Mouse (Mus musculus): ENCODE data around the gene Slc5a8. TPM values are rescaled to one million over a fixed set of nuclear protein-coding genes. Genes with fewer than 3 reads are reported as not detected.

Slc5a8 gene
- polyA plus RNA-seq, 1 experiment from 2014 or later = 39.2 TPM

DNA sequence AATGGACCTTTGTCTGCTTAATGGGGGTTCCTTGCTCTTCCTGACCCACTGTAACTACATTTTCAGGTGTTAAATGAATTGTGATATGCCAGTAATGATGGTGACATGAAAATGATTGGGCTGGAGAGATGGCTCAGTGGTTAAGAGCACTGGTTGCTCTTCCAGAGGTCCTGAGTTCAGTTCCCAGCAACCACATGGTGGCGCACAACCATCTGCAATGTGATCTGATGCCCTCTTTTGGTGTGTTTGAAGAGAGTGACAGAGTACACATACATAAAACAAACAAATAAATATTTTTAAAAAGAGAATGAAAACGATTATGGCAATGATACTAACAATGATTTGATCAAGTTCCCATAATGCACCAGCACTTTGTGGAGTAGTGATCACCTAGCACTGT is 19.8 kb upstream of the Slc5a8 start:
- no peak for DNase-seq (ENCODE audit: low spot score)

GRCm38 (mm10) chr10:88874870-88875269 is 10.9 kb upstream of the Slc5a8 start:
- ATAC-seq (replicated peaks; ENCODE audit: low FRiP score, low read depth) = no peak
- DNase-seq (ENCODE audit: low spot score) = no peak
- H3K4me2 ChIP-seq (ENCODE audit: low read length) = no peak overlapping the region
- no peaks in the 10 kb centered on the region for H3K27me3 ChIP-seq (ENCODE audit: insufficient read depth, low read length)
- no peak overlapping the region for H3K4me3 ChIP-seq (replicated peaks; ENCODE audit: low read depth, low read length)
- H3K4me1 ChIP-seq (replicated peaks; ENCODE audit: insufficient read depth, low read length) = no peaks in the 10 kb centered on the region
- no peak for TF ChIP-seq CTCF (IDR thresholded peaks at IDR 0.05; ENCODE audit: low read depth)
- no peaks in the 10 kb centered on the region for H3K9me3 ChIP-seq (replicated peaks; ENCODE audit: low read length)
- no peak overlapping the region for H3K9ac ChIP-seq (ENCODE audit: low read depth, low read length)
- H3K27ac ChIP-seq = no peak overlapping the region
- no peaks in the 10 kb centered on the region for H3K36me3 ChIP-seq (ENCODE audit: insufficient read depth, low read length)
- WGBS = 69% methylated on average over 5 of the region's 5 CpGs

More for the DNA sequence above, 19.8 kb upstream of the Slc5a8 start:
- H3K4me1 ChIP-seq (replicated peaks; ENCODE audit: insufficient read depth, low read length) = no peaks in the 10 kb centered on the region
- H3K27ac ChIP-seq = no peak overlapping the region
- no peak overlapping the region for H3K9ac ChIP-seq (ENCODE audit: low read depth, low read length)
- no peak overlapping the region for H3K4me2 ChIP-seq (ENCODE audit: low read length)
- H3K27me3 ChIP-seq (ENCODE audit: insufficient read depth, low read length) = no peaks in the 10 kb centered on the region
- no peaks in the 10 kb centered on the region for H3K9me3 ChIP-seq (replicated peaks; ENCODE audit: low read length)
- no peaks in the 10 kb centered on the region for H3K36me3 ChIP-seq (ENCODE audit: insufficient read depth, low read length)
- H3K4me3 ChIP-seq (replicated peaks; ENCODE audit: low read depth, low read length) = no peak overlapping the region
- no peak for ATAC-seq (replicated peaks; ENCODE audit: low FRiP score, low read depth)
- 73% methylated on average over 2 of the region's 2 CpGs for WGBS
- peak; percentile 16; the same call in 1 of the 2 replicates for TF ChIP-seq CTCF (IDR thresholded peaks at IDR 0.05; ENCODE audit: low read depth)

DNA sequence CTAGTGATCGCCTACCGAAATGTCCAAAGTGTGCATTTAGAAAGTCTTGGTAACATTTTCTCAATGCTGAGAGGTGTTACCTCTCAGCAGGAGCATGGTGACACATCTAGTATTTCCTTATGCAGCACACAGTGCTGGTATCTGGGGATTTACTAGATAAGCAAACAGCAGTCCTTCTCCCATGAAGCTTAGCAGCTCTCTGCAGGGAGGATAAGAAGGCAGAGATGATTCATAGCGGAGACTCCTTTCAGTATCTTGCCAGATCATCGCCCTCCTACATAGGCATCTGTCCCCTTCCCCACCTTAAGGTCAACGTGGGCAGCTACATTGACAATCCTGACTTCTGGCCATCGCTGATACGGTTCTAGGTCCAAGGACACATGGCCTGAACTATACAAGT is 8.4 kb upstream of the Slc5a8 start:
- TF ChIP-seq CTCF (IDR thresholded peaks at IDR 0.05; ENCODE audit: low read depth) = no peak
- Histone ChIP-seq H3K9ac (ENCODE audit: low read depth, low read length) (no peak overlapping the region), H3K4me1 (replicated peaks; ENCODE audit: insufficient read depth, low read length) (no peaks in the 10 kb centered on the region), H3K36me3 (ENCODE audit: insufficient read depth, low read length) (no peaks in the 10 kb centered on the region), H3K27ac (no peak overlapping the region), H3K4me3 (replicated peaks; ENCODE audit: low read depth, low read length) (no peak overlapping the region), H3K9me3 (replicated peaks; ENCODE audit: low read length) (no peaks in the 10 kb centered on the region), H3K27me3 (ENCODE audit: insufficient read depth, low read length) (no peaks in the 10 kb centered on the region), H3K4me2 (ENCODE audit: low read length) (no peak overlapping the region)
- WGBS = 77% methylated on average over 7 of the region's 7 CpGs
- DNase-seq (ENCODE audit: low spot score) (no peak), ATAC-seq (replicated peaks; ENCODE audit: low FRiP score, low read depth) (no peak)

DNA sequence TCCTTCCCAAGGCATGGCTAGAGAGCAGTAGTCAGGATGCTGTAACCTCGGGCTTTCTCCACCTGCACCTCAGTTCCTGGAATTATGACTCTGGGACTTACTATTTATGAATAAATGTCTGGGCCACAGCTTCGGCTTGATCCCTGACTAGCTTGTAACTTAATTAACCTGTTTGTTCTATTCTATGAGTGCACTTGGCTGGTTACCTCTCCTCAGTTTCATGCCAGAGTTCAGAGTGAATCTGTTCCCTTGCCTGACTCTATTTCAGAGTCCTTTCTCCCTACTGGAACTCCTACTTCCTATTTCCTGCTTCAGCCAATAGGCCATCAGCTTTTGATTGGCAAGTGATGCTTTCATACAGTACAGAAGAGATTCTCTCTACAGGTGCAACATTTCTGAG is 2.1 kb upstream of the Slc5a8 start:
- DNase-seq (ENCODE audit: low spot score) = no peak
- Histone ChIP-seq H3K27me3 (ENCODE audit: insufficient read depth, low read length) (peaks cover 14% of the 10 kb centered on the region), H3K27ac (no peak overlapping the region), H3K9ac (ENCODE audit: low read depth, low read length) (no peak overlapping the region), H3K9me3 (replicated peaks; ENCODE audit: low read length) (no peaks in the 10 kb centered on the region), H3K36me3 (ENCODE audit: insufficient read depth, low read length) (no peaks in the 10 kb centered on the region), H3K4me1 (replicated peaks; ENCODE audit: insufficient read depth, low read length) (no peaks in the 10 kb centered on the region), H3K4me3 (replicated peaks; ENCODE audit: low read depth, low read length) (no peak overlapping the region), H3K4me2 (ENCODE audit: low read length) (no peak overlapping the region)
- WGBS = 81% methylated on average over 2 of the region's 2 CpGs
- no peak for ATAC-seq (replicated peaks; ENCODE audit: low FRiP score, low read depth)
- no peak for TF ChIP-seq CTCF (IDR thresholded peaks at IDR 0.05; ENCODE audit: low read depth)

GRCm38 (mm10) chr10:88884836-88885235 is 956 bp upstream of the Slc5a8 start:
- Histone ChIP-seq H3K36me3 (ENCODE audit: insufficient read depth, low read length) (no peaks in the 10 kb centered on the region), H3K27me3 (ENCODE audit: insufficient read depth, low read length) (peaks cover 14% of the 10 kb centered on the region), H3K9ac (ENCODE audit: low read depth, low read length) (no peak overlapping the region), H3K4me2 (ENCODE audit: low read length) (no peak overlapping the region), H3K27ac (no peak overlapping the region), H3K9me3 (replicated peaks; ENCODE audit: low read length) (no peaks in the 10 kb centered on the region), H3K4me3 (replicated peaks; ENCODE audit: low read depth, low read length) (no peak overlapping the region), H3K4me1 (replicated peaks; ENCODE audit: insufficient read depth, low read length) (no peaks in the 10 kb centered on the region)
- DNase-seq (ENCODE audit: low spot score) = no peak
- no peak for ATAC-seq (replicated peaks; ENCODE audit: low FRiP score, low read depth)
- 78% methylated on average over 6 of the region's 6 CpGs for WGBS
- TF ChIP-seq CTCF (IDR thresholded peaks at IDR 0.05; ENCODE audit: low read depth) = no peak; the same call in 1 of the 2 replicates

DNA sequence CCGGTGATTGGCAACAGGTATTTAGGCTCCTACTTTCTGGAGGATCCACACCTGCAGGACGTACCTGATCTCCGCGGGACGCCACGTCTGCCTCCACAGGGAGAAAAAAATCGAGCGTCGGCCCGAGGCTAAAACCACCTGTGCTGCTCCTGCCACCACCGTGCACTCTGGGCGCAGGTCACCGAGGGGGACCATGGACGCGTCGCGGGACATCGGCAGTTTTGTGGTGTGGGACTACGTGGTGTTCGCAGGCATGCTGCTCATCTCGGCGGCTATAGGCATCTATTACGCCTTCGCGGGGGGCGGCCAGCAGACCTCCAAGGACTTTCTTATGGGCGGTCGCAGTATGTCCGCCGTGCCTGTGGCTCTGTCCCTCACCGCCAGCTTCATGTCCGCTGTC is 322 bp downstream of the Slc5a8 start:
- peaks cover 14% of the 10 kb centered on the region for H3K27me3 ChIP-seq (ENCODE audit: insufficient read depth, low read length)
- H3K4me1 ChIP-seq (replicated peaks; ENCODE audit: insufficient read depth, low read length) = no peaks in the 10 kb centered on the region
- DNase-seq (ENCODE audit: low spot score) (no peak), ATAC-seq (replicated peaks; ENCODE audit: low FRiP score, low read depth) (peak; percentile 41; the same call in 1 of the 2 replicates)
- H3K9ac ChIP-seq (ENCODE audit: low read depth, low read length) = 0 out of 2 replicates have a peak overlapping the region, but pooled peaks have one; percentile 13
- H3K4me3 ChIP-seq (replicated peaks; ENCODE audit: low read depth, low read length) = peak overlapping the region; percentile 31
- peak overlapping the region; percentile 61 for H3K4me2 ChIP-seq (ENCODE audit: low read length)
- H3K27ac ChIP-seq = no peak overlapping the region
- H3K9me3 ChIP-seq (replicated peaks; ENCODE audit: low read length) = no peaks in the 10 kb centered on the region
- WGBS = 2% methylated on average over 32 of the region's 32 CpGs
- no peak for TF ChIP-seq CTCF (IDR thresholded peaks at IDR 0.05; ENCODE audit: low read depth)
- no peaks in the 10 kb centered on the region for H3K36me3 ChIP-seq (ENCODE audit: insufficient read depth, low read length)

- no peaks in the 10 kb centered on the region for H3K9me3 ChIP-seq (replicated peaks; ENCODE audit: low read length)
- no peak for ATAC-seq (replicated peaks; ENCODE audit: low FRiP score, low read depth)
- no peak overlapping the region for H3K4me3 ChIP-seq (replicated peaks; ENCODE audit: low read depth, low read length)
- H3K27me3 ChIP-seq (ENCODE audit: insufficient read depth, low read length) = peaks cover 14% of the 10 kb centered on the region
- no peaks in the 10 kb centered on the region for H3K36me3 ChIP-seq (ENCODE audit: insufficient read depth, low read length)
- H3K27ac ChIP-seq = no peak overlapping the region
- no peak overlapping the region for H3K4me2 ChIP-seq (ENCODE audit: low read length)
- no peak overlapping the region for H3K9ac ChIP-seq (ENCODE audit: low read depth, low read length)
- 59% methylated on average over 2 of the region's 2 CpGs for WGBS
- TF ChIP-seq CTCF (IDR thresholded peaks at IDR 0.05; ENCODE audit: low read depth) = no peak
- no peaks in the 10 kb centered on the region for H3K4me1 ChIP-seq (replicated peaks; ENCODE audit: insufficient read depth, low read length)
- DNase-seq (ENCODE audit: low spot score) = no peak
These were observed 2.6 kb downstream of the Slc5a8 start for GRCm38 (mm10) chr10:88888376-88888775.

All from kidney, postnatal 0 days (tissue).